ENCODE assay signal across 8 mouse cellular contexts in the genomic region with DNA sequence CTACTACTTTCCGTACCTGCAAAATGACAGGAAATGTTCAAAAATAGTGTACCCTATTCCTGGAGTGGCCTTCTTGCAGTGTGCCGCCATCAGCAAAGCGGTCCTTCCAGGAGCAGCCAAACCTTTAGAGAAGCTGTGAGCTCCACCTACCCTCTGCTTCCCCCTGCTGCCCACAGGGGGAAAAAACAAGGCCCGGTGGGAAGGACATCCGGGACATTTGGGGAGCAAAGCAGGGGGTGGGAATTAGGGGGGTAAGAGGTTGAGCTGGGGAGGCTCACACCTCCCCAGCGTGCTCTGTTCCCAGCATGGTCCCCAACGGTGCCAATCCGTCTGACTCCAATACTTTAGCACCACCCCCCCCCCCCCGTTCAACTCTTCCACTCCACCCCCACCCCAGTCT. TPM values are rescaled to one million over a fixed set of nuclear protein-coding genes. Genes with fewer than 3 reads are reported as not detected.
A peak's percentile ranks its signal among the peaks of the same experiment; 100 is the strongest.
DNase-seq lines count a peak whose midpoint lies in the region; ATAC-seq and TF ChIP-seq lines count a peak whose summit lies in the region.

No protein-coding gene starts in this region.

- no peaks in the 10 kb centered on the region for H3K36me3 ChIP-seq in hindbrain, embryonic 15.5 days

- no peak overlapping the region for H3K9ac ChIP-seq in hindbrain, embryonic 15.5 days

- no peak overlapping the region for H3K27ac ChIP-seq in hindbrain, embryonic 15.5 days (replicated peaks)
- H3K27ac ChIP-seq in left cerebral cortex, adult 2 months: peak overlapping the region; percentile 48

- peak; percentile 77 for ATAC-seq in hindbrain, embryonic 15.5 days (ENCODE audit: low FRiP score, low read depth)

- no peaks in the 10 kb centered on the region for H3K9me3 ChIP-seq in hindbrain, embryonic 15.5 days

- 7% methylated on average over 9 of the region's 9 CpGs for WGBS in hindbrain, embryonic 15.5 days

- H3K4me2 ChIP-seq in hindbrain, embryonic 15.5 days: peak overlapping the region; percentile 56

- DNase-seq in adipocyte (ENCODE audit: low spot score): peak; percentile 83
- DNase-seq in cerebellum, postnatal 36 days: peak; percentile 80 to 83
- peak; percentile 73 for DNase-seq in gastrocnemius, adult 18-20 months (ENCODE audit: low spot score)
- peak; percentile 81 to 86 for DNase-seq in left cerebral cortex, adult 2 months (ENCODE audit: extremely low spot score in 1 of 2, low spot score in 2 of 2)
- peak; percentile 83 to 87 for DNase-seq in lung, postnatal 4 days
- peak; percentile 82 for DNase-seq in right cerebral cortex, postnatal 14 days
- DNase-seq in natural killer cell, adult 2 months (ENCODE audit: low spot score in 2 of 2): no peak

- TF ChIP-seq CTCF in left cerebral cortex, adult 2 months (IDR thresholded peaks at IDR 0.05): peak; percentile 83

- peaks cover 15% of the 10 kb centered on the region for H3K4me1 ChIP-seq in hindbrain, embryonic 15.5 days (replicated peaks)

- intact Hi-C loops in left cerebral cortex, adult 2 months (cut with DNase I): loop anchor here (5.0 kb wide), 2 partner anchors 384 to 414 kb away; a partner anchor contains a TSS

- H3K27me3 ChIP-seq in hindbrain, embryonic 15.5 days: no peaks in the 10 kb centered on the region

- peak overlapping the region; percentile 20; the same call in 1 of the 2 replicates for H3K4me3 ChIP-seq in hindbrain, embryonic 15.5 days
- peak overlapping the region; percentile 7; the same call in 1 of the 2 replicates for H3K4me3 ChIP-seq in left cerebral cortex, adult 2 months

RNA-seq across cellular contexts. Expression of a gene that starts 8.9 kb away (rescaled TPM):
- 100 to 1,000 TPM in 1 of 2 experiments, 10 to 100 TPM in 1; 41.0 to 107 TPM for total RNA-seq in gastrocnemius, adult 18-20 months (2021)
- 10.2 and 11.0 TPM in 2 replicates for polyA plus RNA-seq in hindbrain, embryonic 15.5 days (2015; fragmentation: Nextera tagmentation; extraction: Ambion mirVana)
- 10 to 100 TPM; 15.8 to 23.8 TPM for total RNA-seq in left cerebral cortex, adult 2 months (2021)

RNA-seq across cellular contexts. Expression of a gene that starts 32.9 kb away (rescaled TPM):
- total RNA-seq in gastrocnemius, adult 18-20 months (2021): 10 to 100 TPM; 41.2 to 63.7 TPM
- 30.4 and 49.0 TPM in 2 replicates for polyA plus RNA-seq in hindbrain, embryonic 15.5 days (2015; fragmentation: Nextera tagmentation; extraction: Ambion mirVana)
- 10 to 100 TPM; 26.2 to 28.3 TPM for total RNA-seq in left cerebral cortex, adult 2 months (2021)

Comparison
In these comparisons a context has a peak if more than half of its experiments do, and no peak if none do; other contexts are left out.
1. DNase-seq: peak in adipocyte (single experiment), cerebellum, postnatal 36 days (2 of 2), gastrocnemius, adult 18-20 months (single experiment), left cerebral cortex, adult 2 months (2 of 2), lung, postnatal 4 days (2 of 2) and right cerebral cortex, postnatal 14 days (single experiment); none in natural killer cell, adult 2 months (0 of 2).